Mouse (Mus musculus): ENCODE data around the gene Ciita.

Ciita gene

GRCm38 (mm10) chr16:10471950-10472349 lies 7.9 kb upstream of the Ciita start:
- in situ Hi-C loops (cut with MboI, MseI): no loop called here

GRCm38 (mm10) chr16:10474956-10475355 lies 4.9 kb upstream of the Ciita start:
- in situ Hi-C loops (cut with MboI, MseI): no loop called here

- in situ Hi-C loops (cut with MboI, MseI): no loop called here
Observed at GRCm38 (mm10) chr16:10475919-10476318, 3.9 kb upstream of the Ciita start.

DNA sequence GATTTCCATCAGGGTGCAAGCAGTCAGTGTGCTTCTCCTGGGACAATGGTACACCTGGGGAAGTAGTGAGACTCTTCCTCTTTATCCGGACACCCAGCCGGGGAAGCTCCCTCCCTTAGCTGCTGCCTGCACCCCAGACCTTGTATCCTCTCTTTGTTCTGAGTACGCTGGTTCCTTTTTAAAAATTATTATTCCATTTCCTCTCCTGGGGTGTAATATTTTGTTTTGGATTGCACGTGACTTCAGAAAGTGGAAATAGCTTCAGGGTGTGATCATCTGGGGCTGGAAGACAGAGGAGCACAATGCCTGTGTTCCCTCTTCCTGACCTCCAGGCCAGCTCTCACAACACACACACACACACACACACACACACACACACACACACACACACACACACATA lies 2.5 kb downstream of the Ciita start:
- in situ Hi-C loops (cut with MboI, MseI): no loop called here

DNA sequence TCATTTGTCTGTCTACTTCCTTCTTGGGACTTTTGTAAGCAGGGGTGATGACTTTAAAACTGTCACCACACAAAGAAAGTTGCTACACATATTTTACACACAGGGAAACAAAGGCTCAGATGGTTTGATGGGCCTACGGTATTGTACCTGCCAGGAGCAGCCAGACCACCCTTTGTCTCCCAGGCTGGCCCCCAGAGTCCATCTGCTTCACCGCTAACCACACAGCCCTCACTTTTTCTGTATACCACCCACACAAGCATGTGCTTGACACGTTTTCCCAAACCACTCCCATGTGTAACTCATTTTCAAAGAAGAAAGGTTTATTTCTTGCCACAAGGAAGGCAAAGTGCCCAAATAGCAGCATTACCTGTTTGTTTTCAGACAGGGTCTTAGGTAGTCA lies 7.1 kb downstream of the Ciita start:
- in situ Hi-C loops (cut with MboI, MseI): no loop called here

GRCm38 (mm10) chr16:10487895-10488493 lies 8.1 kb downstream of the Ciita start:
- in situ Hi-C loops (cut with MboI, MseI): no loop called here

DNA sequence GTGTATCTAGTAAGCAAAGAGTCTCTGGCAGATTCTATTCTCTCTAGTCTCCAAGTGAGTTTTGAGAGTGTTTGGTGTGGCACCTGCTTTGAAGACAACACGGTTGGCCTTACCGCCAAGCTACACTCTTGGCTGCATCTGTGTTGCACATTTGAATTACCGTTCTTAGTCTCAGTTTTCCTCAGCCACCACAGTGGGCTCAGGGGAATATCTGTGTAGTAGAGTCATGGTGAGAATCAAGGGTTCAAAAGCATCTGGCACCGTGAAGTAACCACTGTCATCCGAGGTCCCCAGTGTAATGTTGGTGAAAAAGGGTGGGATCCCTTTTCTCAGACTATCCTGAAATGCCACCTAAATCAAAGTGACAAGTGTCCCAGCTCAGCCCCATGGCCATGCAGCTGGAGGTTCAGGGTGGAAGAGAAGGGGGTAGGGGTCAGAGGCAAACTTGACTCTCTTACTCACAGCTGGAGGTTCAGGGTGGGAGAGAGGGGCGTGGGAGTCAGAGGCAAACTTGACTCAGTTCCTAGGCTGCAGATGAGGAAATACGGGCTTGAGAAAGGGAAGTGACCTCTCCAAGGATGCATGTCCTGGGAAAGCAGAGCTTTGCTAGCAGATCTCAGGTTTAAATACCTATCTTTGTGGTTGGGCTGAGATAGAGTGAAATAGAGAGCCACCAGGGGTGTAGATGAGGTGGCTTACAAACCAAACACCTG lies 9.1 kb downstream of the Ciita start:
- in situ Hi-C loops (cut with MboI, MseI): no loop called here

- in situ Hi-C loops (cut with MboI, MseI): no loop called here
Observed at GRCm38 (mm10) chr16:10489483-10489882, 9.6 kb downstream of the Ciita start.

GRCm38 (mm10) chr16:10489904-10490457 lies 10.1 kb downstream of the Ciita start:
- in situ Hi-C loops (cut with MboI, MseI): no loop called here

GRCm38 (mm10) chr16:10490503-10491150 lies 10.8 kb downstream of the Ciita start:
- in situ Hi-C loops (cut with MboI, MseI): no loop called here

- in situ Hi-C loops (cut with MboI, MseI): no loop called here
Observed at GRCm38 (mm10) chr16:10491716-10492115, 11.9 kb downstream of the Ciita start.

DNA sequence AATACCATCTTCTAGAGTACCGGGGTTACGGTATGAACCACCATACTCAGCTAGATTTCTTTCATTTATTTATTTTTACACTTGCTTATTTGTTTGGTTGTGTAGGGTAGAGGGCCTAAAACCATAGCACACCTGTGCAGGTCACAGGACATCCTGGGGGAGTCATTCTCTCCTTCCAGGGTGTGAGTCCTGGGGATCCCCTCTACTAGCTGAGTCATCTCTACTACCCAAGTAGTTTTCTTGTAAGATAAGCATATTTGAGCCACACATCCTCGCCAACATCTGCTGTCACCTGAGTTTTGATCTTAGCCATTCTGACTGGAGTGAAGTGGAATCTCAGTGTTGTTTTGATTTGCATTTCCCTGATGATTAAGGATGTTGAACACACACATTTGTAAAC lies 12.7 kb downstream of the Ciita start:
- in situ Hi-C loops (cut with MboI, MseI): no loop called here

DNA sequence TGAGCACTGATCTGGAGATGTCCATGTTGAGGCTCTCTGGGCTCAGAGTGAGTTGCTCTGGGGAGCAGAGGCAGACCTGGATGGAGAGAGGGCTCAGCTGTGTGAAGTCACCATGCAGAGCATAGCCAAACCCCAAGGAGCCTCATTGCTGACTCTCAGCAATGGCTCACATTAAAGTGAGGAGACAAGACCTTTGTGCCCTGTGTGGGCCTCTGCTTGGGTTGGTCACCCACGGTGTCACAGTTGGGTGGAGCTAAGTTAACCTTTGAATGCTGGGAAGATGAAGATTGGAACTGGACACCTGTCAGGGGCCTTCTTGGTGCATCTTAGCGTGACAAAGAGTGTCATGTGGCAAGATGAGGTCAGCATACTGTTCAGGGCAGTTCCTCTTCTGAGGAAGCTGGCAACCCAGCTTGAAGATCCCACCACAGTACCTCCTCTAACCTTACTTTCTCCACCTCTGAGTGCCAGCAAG lies 16.0 kb downstream of the Ciita start:
- in situ Hi-C loops (cut with MboI, MseI): no loop called here

DNA sequence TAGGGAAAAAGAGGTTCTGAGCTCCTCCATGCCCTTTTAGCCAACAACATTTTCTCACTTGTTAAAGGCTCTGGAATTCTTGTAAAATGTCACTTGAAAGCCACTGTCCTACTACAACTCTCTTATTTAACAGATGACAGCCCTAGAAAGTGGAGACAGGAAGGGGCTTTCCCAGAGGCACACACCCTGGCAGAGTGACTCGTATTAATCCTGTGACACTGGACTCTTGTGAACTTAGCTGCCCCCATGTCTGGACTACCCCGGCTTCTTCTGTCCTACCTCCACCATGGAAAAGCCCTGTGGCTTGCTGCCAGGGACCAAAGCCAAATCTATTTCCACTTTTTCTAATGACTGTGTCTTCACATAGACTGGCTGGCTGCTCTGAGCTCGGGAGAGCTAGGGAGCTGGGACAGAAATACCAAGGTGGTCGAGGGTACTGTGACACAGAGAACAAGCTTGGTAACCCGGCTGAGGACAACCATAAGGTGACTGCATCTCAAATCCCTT lies 18.3 kb downstream of the Ciita start:
- in situ Hi-C loops (cut with MboI, MseI): no loop called here

DNA sequence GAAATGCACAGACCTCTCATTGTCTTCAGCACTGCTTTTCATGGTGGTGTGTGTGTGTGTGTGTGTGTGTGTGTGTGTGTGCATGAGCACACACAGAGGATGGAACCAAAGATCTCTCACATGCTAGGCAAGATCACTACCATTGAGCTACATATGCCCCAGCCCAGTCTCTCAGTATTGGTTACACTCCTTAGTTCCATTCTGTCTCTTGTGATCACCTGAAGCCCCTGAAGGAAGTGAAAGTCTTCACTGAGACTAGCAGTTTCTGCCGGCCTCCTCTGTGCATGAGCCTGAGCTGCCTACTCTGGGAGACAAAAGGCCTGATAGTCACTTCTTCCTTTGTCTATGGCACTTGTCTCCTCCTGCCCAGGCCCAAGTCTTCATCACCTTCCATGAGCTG lies 19.3 kb downstream of the Ciita start:
- in situ Hi-C loops (cut with MboI, MseI): no loop called here

- in situ Hi-C loops (cut with MboI, MseI): loop anchor here in 1 of 2 experiments (25.0 kb wide), 1 partner anchor 215 kb away; no protein-coding TSS in a partner anchor
Observed at GRCm38 (mm10) chr16:10501865-10502264, 22.0 kb downstream of the Ciita start.

DNA sequence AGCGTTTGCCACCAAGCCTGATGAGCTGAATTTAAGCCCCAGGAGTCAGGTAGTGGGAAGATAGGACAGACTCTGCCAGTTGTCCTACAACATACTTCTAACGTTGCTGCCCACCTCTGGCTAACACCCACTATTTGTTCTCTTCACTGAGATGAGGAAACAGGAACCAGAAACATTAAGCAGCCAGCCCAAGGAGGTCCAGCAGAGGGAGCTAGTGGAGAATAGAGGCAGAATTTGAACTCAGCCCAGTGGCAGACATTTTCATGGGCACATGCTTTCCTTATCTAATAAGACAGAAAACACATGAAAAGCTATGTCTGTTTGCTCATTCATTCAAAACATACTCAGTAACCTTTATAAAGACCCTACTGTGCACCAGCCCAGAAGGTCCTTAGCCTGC lies 23.2 kb downstream of the Ciita start:
- in situ Hi-C loops (cut with MboI, MseI): loop anchor here in 1 of 2 experiments (25.0 kb wide), 1 partner anchor 216 kb away; no protein-coding TSS in a partner anchor

- in situ Hi-C loops (cut with MboI, MseI): loop anchor here in 1 of 2 experiments (25.0 kb wide), 1 partner anchor 220 kb away; no protein-coding TSS in a partner anchor
Observed at GRCm38 (mm10) chr16:10507445-10507844, 27.6 kb downstream of the Ciita start.

GRCm38 (mm10) chr16:10508691-10509090 lies 28.8 kb downstream of the Ciita start:
- in situ Hi-C loops (cut with MboI, MseI): loop anchor here in 1 of 2 experiments (25.0 kb wide), 1 partner anchor 221 kb away; no protein-coding TSS in a partner anchor

GRCm38 (mm10) chr16:10510477-10511133 lies 30.7 kb downstream of the Ciita start:
- in situ Hi-C loops (cut with MboI, MseI): loop anchor here in 1 of 2 experiments (5.0 to 25.0 kb wide), 2 partner anchors 48 to 223 kb away; no protein-coding TSS in a partner anchor

GRCm38 (mm10) chr16:10511134-10511520 lies 31.3 kb downstream of the Ciita start:
- in situ Hi-C loops (cut with MboI, MseI): loop anchor here in 1 of 2 experiments (5.0 to 25.0 kb wide), 2 partner anchors 49 to 224 kb away; no protein-coding TSS in a partner anchor

All from T-helper 17 cell (primary cell).